Mouse (Mus musculus) C2C12 (cell line): ENCODE results near the gene Tmco3. TPM values are rescaled to one million over a fixed set of nuclear protein-coding genes. Genes with fewer than 3 reads are reported as not detected.

Experiments used
- H3K27me3 ChIP-seq: one replicate; pipeline ENCODE4 v1.6.1; 2011; ENCODE audit not compliant: control insufficient read depth, insufficient read depth, insufficient read length
- H3K36me3 ChIP-seq: one replicate; pipeline ENCODE4 v1.6.1; 2011; ENCODE audit not compliant: control insufficient read depth, insufficient read depth
- H3K4me3 ChIP-seq: one replicate; pipeline ENCODE4 v1.5.1; 2011; ENCODE audit warnings: mild to moderate bottlenecking, control low read depth; ENCODE audit not compliant: poor library complexity, insufficient read depth, severe bottlenecking
- H3K79me2 ChIP-seq: one replicate; pipeline ENCODE4 v1.6.1; 2011; ENCODE audit not compliant: control insufficient read depth, insufficient read depth
- H3K79me3 ChIP-seq: one replicate; pipeline ENCODE4 v1.6.1; 2011; ENCODE audit warnings: low read depth, control low read depth
- H3ac ChIP-seq: one replicate; pipeline ENCODE3; 2011; ENCODE audit warnings: low read depth; ENCODE audit not compliant: control insufficient read depth, insufficient read length
- CEBPB ChIP-seq: IDR thresholded peaks from one replicate; pipeline ENCODE4 v1.6.1; 2011; ENCODE audit warnings: low read depth, mild to moderate bottlenecking, control low read depth, moderate library complexity
- CTCF ChIP-seq: IDR thresholded peaks from one replicate; pipeline ENCODE4 v1.5.1; 2011; ENCODE audit not compliant: control insufficient read depth, insufficient read depth, insufficient read length
- FOSL1 ChIP-seq: IDR thresholded peaks from one replicate; pipeline ENCODE4 v1.8.0; 2011; ENCODE audit warnings: mild to moderate bottlenecking, low read length; ENCODE audit not compliant: poor library complexity, insufficient read depth, severe bottlenecking
- MAX ChIP-seq: IDR thresholded peaks from one replicate; pipeline ENCODE4 v1.6.1; 2011; ENCODE audit warnings: mild to moderate bottlenecking, control low read depth
- MYOD1 ChIP-seq: IDR thresholded peaks from one replicate; pipeline ENCODE4 v1.6.1; 2011; ENCODE audit warnings: low read depth; ENCODE audit not compliant: control insufficient read depth, insufficient read length
- MYOG ChIP-seq: IDR thresholded peaks from one replicate; pipeline ENCODE4 v1.6.1; 2011; ENCODE audit not compliant: control insufficient read depth, insufficient read length; ENCODE audit errors: extremely low read depth
- USF1 ChIP-seq: IDR thresholded peaks from one replicate; pipeline ENCODE4 v1.6.1; 2011; ENCODE audit warnings: low read depth, mild to moderate bottlenecking, control low read depth, moderate library complexity
- polyA plus RNA-seq: library from polyadenylated mRNA; unstranded; fragments of >200 nt; fragmentation: generic; extraction: Trizol; gene quantifications from one replicate; pipeline ENCODE4 v1.2.1, GENCODE M21; 2012; ENCODE audit warnings: missing spikeins

The Tmco3 gene
- polyA plus RNA-seq, 1 experiment: 11.9 TPM

DNA sequence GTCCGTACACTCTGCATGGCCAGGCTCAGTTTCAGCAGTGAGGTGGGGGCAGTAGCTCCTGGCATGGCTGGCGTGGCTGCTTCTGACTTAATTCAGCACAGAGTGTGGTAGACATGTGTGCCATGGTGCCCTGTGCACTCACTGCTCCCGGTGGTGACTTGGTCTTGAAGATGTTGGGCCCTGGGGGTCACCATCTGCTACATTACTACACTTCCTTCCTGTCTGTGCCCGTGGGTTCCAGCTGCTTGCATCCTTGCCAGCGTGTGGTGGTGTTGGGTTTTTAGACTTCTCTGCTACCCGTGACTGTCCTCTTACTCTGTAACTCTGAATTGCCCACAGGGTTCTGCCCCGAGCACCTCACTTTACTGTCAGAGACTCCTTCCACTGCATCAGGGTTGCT, 72.2 kb downstream of the Tmco3 start:
- TF ChIP-seq MAX: no peak
- no peak for TF ChIP-seq FOSL1
- no peak for TF ChIP-seq MYOG
- no peak for TF ChIP-seq MYOD1
- no peak for TF ChIP-seq CTCF
- TF ChIP-seq USF1: no peak
- no peak for TF ChIP-seq CEBPB
- H3K79me2 ChIP-seq: peaks cover 100% of the 10 kb centered on the region
- peaks cover 100% of the 10 kb centered on the region for H3K36me3 ChIP-seq
- no peak overlapping the region for H3K4me3 ChIP-seq
- H3K27me3 ChIP-seq: no peaks in the 10 kb centered on the region
- H3K79me3 ChIP-seq: peaks cover 90% of the 10 kb centered on the region
- no peak overlapping the region for H3ac ChIP-seq

DNA sequence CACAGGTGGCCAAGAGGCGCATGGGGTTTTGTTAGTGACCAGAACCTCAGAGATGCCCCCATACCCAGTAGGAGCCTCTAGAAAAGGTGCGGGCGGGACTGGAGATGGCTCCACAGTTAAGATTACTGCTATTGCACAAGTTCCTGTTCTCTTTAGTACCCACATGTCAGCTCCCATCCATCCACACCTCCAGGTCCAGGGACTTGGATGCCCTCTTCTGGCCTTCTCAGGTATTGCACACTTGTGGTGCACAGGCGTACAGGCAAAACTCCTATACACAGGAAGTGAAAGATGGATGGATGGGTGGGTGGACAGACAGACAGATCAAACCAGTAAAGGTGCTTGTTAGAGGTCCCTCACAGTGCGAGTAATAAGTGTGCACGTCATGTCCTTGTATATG, 73.9 kb downstream of the Tmco3 start:
- Histone ChIP-seq H3ac (no peak overlapping the region), H3K27me3 (no peaks in the 10 kb centered on the region), H3K79me2 (peaks cover 100% of the 10 kb centered on the region), H3K79me3 (peaks cover 90% of the 10 kb centered on the region), H3K4me3 (no peak overlapping the region), H3K36me3 (peaks cover 100% of the 10 kb centered on the region)
- TF ChIP-seq CEBPB (no peak), MAX (no peak), USF1 (no peak), MYOD1 (no peak), CTCF (no peak), MYOG (no peak), FOSL1 (no peak)

Other genes with a start within 250 kb of the Tmco3 start
- 0.20 TPM for gene Proz, start 227.3 kb upstream of the Tmco3 start, polyA plus RNA-seq
- 23.6 TPM for gene Pcid2, start 182.7 kb upstream of the Tmco3 start, polyA plus RNA-seq
- gene Cul4a, start 182.6 kb upstream of the Tmco3 start, polyA plus RNA-seq: 37.3 TPM
- 352 TPM for gene Lamp1, start 129.0 kb upstream of the Tmco3 start, polyA plus RNA-seq
- 3.5 TPM for gene Grtp1, start 87.6 kb upstream of the Tmco3 start, polyA plus RNA-seq
- 0.04 TPM for gene Adprhl1, start 34.0 kb upstream of the Tmco3 start, polyA plus RNA-seq
- gene Dcun1d2, start 59 bp upstream of the Tmco3 start, polyA plus RNA-seq: 12.2 TPM
- gene Tfdp1, start 50.6 kb downstream of the Tmco3 start, polyA plus RNA-seq: 124 TPM
- gene Atp4b, start 108.6 kb downstream of the Tmco3 start, polyA plus RNA-seq: not detected
- not detected for gene Grk1, start 116.9 kb downstream of the Tmco3 start, polyA plus RNA-seq
- not detected for gene Tmem255b, start 147.0 kb downstream of the Tmco3 start, polyA plus RNA-seq
- 0.73 TPM for gene Gas6, start 206.3 kb downstream of the Tmco3 start, polyA plus RNA-seq